Mouse (Mus musculus) forebrain, embryonic 16.5 days (tissue): ENCODE data around the gene Elk1. TPM values are rescaled to one million over a fixed set of nuclear protein-coding genes. Genes with fewer than 3 reads are reported as not detected.

ENCODE experiments used
- ATAC-seq: fragments of 200-750 bp; cut with Nextera tagmentation; 2 replicates; pipeline ENCODE4 v1.8.0; 2017; ENCODE audit warnings: mild to moderate bottlenecking, moderate library complexity
- H3K27ac ChIP-seq: fragments of 300-500 bp; sonication (generic); 2 replicates; pipeline ENCODE4 v1.5.1; 2014; ENCODE audit warnings: low read length, control low read depth
- H3K27me3 ChIP-seq: fragments of 300-500 bp; sonication (generic); replicated peaks from 2 replicates; pipeline ENCODE4 v1.6.1; 2014; ENCODE audit warnings: low read length; ENCODE audit not compliant: control insufficient read depth, insufficient read depth
- H3K36me3 ChIP-seq: fragments of 300-500 bp; sonication (generic); 2 replicates; pipeline ENCODE4 v1.6.1; 2014; ENCODE audit not compliant: control insufficient read depth, insufficient read depth
- H3K4me1 ChIP-seq: fragments of 300-500 bp; sonication (generic); replicated peaks from 2 replicates; pipeline ENCODE4 v1.6.1; 2014; ENCODE audit warnings: low read length; ENCODE audit not compliant: control insufficient read depth, insufficient read depth
- H3K4me2 ChIP-seq: fragments of 300-500 bp; sonication (generic); 2 replicates; pipeline ENCODE4 v1.6.1; 2014; ENCODE audit warnings: mild to moderate bottlenecking, low read length, control low read depth
- H3K4me3 ChIP-seq: fragments of 300-500 bp; sonication (generic); replicated peaks from 2 replicates; pipeline ENCODE4 v1.5.1; 2014; ENCODE audit warnings: mild to moderate bottlenecking, low read length, control low read depth
- H3K9ac ChIP-seq: fragments of 300-500 bp; sonication (generic); replicated peaks from 2 replicates; pipeline ENCODE4 v1.6.1; 2014; ENCODE audit warnings: low read depth, low read length, control low read depth
- H3K9me3 ChIP-seq: fragments of 300-500 bp; sonication (generic); 2 replicates; pipeline ENCODE4 v1.6.1; 2016; ENCODE audit warnings: low read length; ENCODE audit not compliant: control insufficient read depth
- WGBS: fragments of 180-500 bp; shearing (Covaris S2); extraction: QIAGEN DNeasy Blood & Tissue Kit; methylation state at CpG from one replicate; pipeline ENCODE4 v1.1.7; 2014; 5-methylcytosine and 5-hydroxymethylcytosine counted together
- polyA plus RNA-seq: library from polyadenylated mRNA; unstranded; fragments of >200 nt; fragmentation: Nextera tagmentation; extraction: Ambion mirVana; gene quantifications from 2 replicates; pipeline ENCODE4 v1.2.1, GENCODE M21; 2015

Gene Elk1
- polyA plus RNA-seq, 1 experiment from 2014 or later: 27.4 TPM

GRCm38 (mm10) chrX:20921366-20921765, 29.0 kb downstream of the Elk1 start:
- Histone ChIP-seq H3K27ac (peak overlapping the region; percentile 65), H3K27me3 (no peaks in the 10 kb centered on the region), H3K36me3 (no peaks in the 10 kb centered on the region), H3K4me2 (peak overlapping the region; percentile 60), H3K9ac (no peak overlapping the region; the same call in 1 of the 2 replicates), H3K9me3 (no peaks in the 10 kb centered on the region), H3K4me1 (peaks cover 9% of the 10 kb centered on the region; the same call in 1 of the 2 replicates), H3K4me3 (peak overlapping the region; percentile 66)
- WGBS: 42% methylated on average over 5 of the region's 5 CpGs
- no peak; the same call in 1 of the 2 replicates for ATAC-seq

- 23% methylated on average over 32 of the region's 44 CpGs for WGBS
Observed at GRCm38 (mm10) chrX:20920844-20921364, 29.5 kb downstream of the Elk1 start, which contains the start of gene Syn1. TSS of gene Syn1 (minus strand) at chrX:20921004.

GRCm38 (mm10) chrX:20920249-20920843, 30.1 kb downstream of the Elk1 start:
- no peaks in the 10 kb centered on the region for H3K36me3 ChIP-seq
- 13% methylated on average over 44 of the region's 49 CpGs for WGBS
- no peaks in the 10 kb centered on the region for H3K9me3 ChIP-seq
- H3K4me2 ChIP-seq: peak overlapping the region; percentile 60
- H3K9ac ChIP-seq: peak overlapping the region; percentile 67
- peak overlapping the region; percentile 66 for H3K4me3 ChIP-seq
- no peaks in the 10 kb centered on the region for H3K27me3 ChIP-seq
- H3K4me1 ChIP-seq: peaks cover 9% of the 10 kb centered on the region; the same call in 1 of the 2 replicates
- peak; percentile 58 for ATAC-seq
- H3K27ac ChIP-seq: peak overlapping the region; percentile 66

More at GRCm38 (mm10) chrX:20920844-20921364, 29.5 kb downstream of the Elk1 start, which contains the start of gene Syn1:
- ATAC-seq: peak; percentile 97
- no peaks in the 10 kb centered on the region for H3K27me3 ChIP-seq
- peak within 1 kb of the TSS; percentile 66 for H3K4me3 ChIP-seq
- H3K27ac ChIP-seq: peak within 1 kb of the TSS; percentile 66
- H3K9me3 ChIP-seq: no peaks in the 10 kb centered on the region
- peak within 1 kb of the TSS; percentile 67 for H3K9ac ChIP-seq
- H3K4me2 ChIP-seq: peak within 1 kb of the TSS; percentile 60
- peaks cover 9% of the 10 kb centered on the region; the same call in 1 of the 2 replicates for H3K4me1 ChIP-seq
- H3K36me3 ChIP-seq: no peaks in the 10 kb centered on the region

GRCm38 (mm10) chrX:20915075-20915474, 35.3 kb downstream of the Elk1 start:
- H3K36me3 ChIP-seq: no peaks in the 10 kb centered on the region
- H3K9ac ChIP-seq: no peak overlapping the region
- H3K4me1 ChIP-seq: peaks cover 9% of the 10 kb centered on the region; the same call in 1 of the 2 replicates
- no peaks in the 10 kb centered on the region for H3K27me3 ChIP-seq
- no peak overlapping the region for H3K27ac ChIP-seq
- no peak overlapping the region for H3K4me2 ChIP-seq
- H3K4me3 ChIP-seq: no peak overlapping the region
- H3K9me3 ChIP-seq: no peaks in the 10 kb centered on the region
- no peak for ATAC-seq

GRCm38 (mm10) chrX:20913726-20914125, 36.7 kb downstream of the Elk1 start:
- no peaks in the 10 kb centered on the region for H3K36me3 ChIP-seq
- 89% methylated on average over 6 of the region's 6 CpGs for WGBS
- no peaks in the 10 kb centered on the region for H3K27me3 ChIP-seq
- no peaks in the 10 kb centered on the region for H3K9me3 ChIP-seq
- no peak overlapping the region for H3K4me2 ChIP-seq
- H3K4me1 ChIP-seq: no peaks in the 10 kb centered on the region
- no peak overlapping the region for H3K27ac ChIP-seq
- H3K9ac ChIP-seq: no peak overlapping the region
- no peak for ATAC-seq
- no peak overlapping the region for H3K4me3 ChIP-seq

- no peaks in the 10 kb centered on the region for H3K36me3 ChIP-seq
- H3K9me3 ChIP-seq: no peaks in the 10 kb centered on the region
- H3K27me3 ChIP-seq: no peaks in the 10 kb centered on the region
- no peak overlapping the region for H3K4me2 ChIP-seq
- WGBS: 52% methylated on average over 3 of the region's 3 CpGs
- no peak for ATAC-seq
- H3K4me3 ChIP-seq: no peak overlapping the region
- no peak overlapping the region for H3K27ac ChIP-seq
- no peaks in the 10 kb centered on the region for H3K4me1 ChIP-seq
- H3K9ac ChIP-seq: no peak overlapping the region
Observed at GRCm38 (mm10) chrX:20910074-20910473, 40.3 kb downstream of the Elk1 start.

Other genes with a start within 250 kb of the Elk1 start
- gene Usp11, start 246.7 kb downstream of the Elk1 start, polyA plus RNA-seq: 89.7 and 98.0 TPM in 2 replicates
- 233 and 295 TPM in 2 replicates for gene Araf, start 152.8 kb downstream of the Elk1 start, polyA plus RNA-seq
- gene Timp1, start 80.4 kb downstream of the Elk1 start, polyA plus RNA-seq: 2.4 and 3.4 TPM in 2 replicates
- gene Syn1, start 29.6 kb downstream of the Elk1 start, polyA plus RNA-seq: 37.5 and 37.7 TPM in 2 replicates
- gene Cfp, start 19.1 kb downstream of the Elk1 start, polyA plus RNA-seq: 4.4 and 6.4 TPM in 2 replicates
- gene Uxt, start 11.4 kb upstream of the Elk1 start, polyA plus RNA-seq: 36.4 and 39.8 TPM in 2 replicates
- 9.6 and 11.7 TPM in 2 replicates for gene Zfp182, start 111.7 kb upstream of the Elk1 start, polyA plus RNA-seq
- gene Spaca5, start 117.8 kb upstream of the Elk1 start, polyA plus RNA-seq: not detected in 2 replicates
- gene Zfp300, start 138.9 kb upstream of the Elk1 start, polyA plus RNA-seq: 3.1 and 3.4 TPM in 2 replicates
- not detected in 2 replicates for gene Ssxa1, start 165.2 kb upstream of the Elk1 start, polyA plus RNA-seq
- gene Gm21876, start 225.0 kb upstream of the Elk1 start, polyA plus RNA-seq: not detected in 2 replicates